Mouse (Mus musculus): ENCODE data around the gene Zranb1.

DNA sequence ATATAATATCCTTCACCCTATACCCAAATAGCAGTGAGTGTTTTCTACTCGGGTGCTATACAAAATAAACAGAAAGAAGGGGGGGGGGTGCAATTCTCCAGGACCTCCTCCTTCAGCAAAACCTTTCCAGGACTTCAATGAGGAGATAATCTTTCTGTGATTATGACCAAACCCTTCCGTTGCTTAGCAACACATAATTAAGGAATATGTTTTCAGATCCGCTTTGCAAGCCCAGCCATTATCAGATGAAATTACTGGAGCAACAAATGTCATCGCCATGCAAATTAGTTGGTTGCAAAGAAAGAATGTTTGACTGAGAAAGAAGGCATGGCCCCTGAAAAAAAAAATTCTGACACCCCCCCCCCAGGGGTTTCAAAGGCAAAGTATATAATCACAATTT is 80.7 kb downstream of the Zranb1 start:
- TF ChIP-seq ZC3H11A (IDR thresholded peaks at IDR 0.05; ENCODE audit: borderline replicate concordance, low read depth, low read length) (no peak), ZNF384 (IDR thresholded peaks at IDR 0.05; ENCODE audit: low read depth, low read length) (no peak), CHD2 (IDR thresholded peaks at IDR 0.05; ENCODE audit: low read depth, low read length) (no peak), MAFK (IDR thresholded peaks at IDR 0.05; ENCODE audit: insufficient read depth, low read depth, low read length) (no peak), HCFC1 (IDR thresholded peaks at IDR 0.05; ENCODE audit: borderline replicate concordance, insufficient read depth, low read length) (no peak)

Measured in ES-E14 (cell line).